Mouse (Mus musculus): ENCODE results near the gene Gm14698. TPM values are rescaled to one million over a fixed set of nuclear protein-coding genes. Genes with fewer than 3 reads are reported as not detected.

Gm14698 gene
- 0.74 TPM for polyA plus RNA-seq (2017; shearing (Covaris generic))

DNA sequence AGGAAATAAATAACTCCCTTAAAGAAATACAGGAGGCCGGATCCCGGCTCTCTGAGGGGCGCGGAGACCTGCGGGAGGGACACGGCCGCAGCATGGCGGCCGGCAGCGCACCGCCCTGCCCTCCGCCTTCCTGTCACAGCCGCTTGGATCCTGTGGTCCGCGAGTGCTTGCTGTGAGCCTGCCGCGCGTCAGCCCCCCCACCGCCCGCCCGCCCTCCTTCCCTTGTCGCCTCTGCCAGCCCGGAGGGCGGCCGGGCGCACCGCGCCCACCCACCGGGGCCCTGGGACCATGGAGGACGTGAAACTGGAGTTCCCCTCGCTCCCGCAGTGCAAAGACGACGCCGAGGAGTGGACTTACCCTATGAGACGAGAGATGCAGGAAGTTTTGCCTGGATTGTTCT lies at the start of gene Gm14698:
Gene Gm14698 (plus strand): TSS at position 35 of the 400 bp plus-strand sequence.

Other genes starting within 250 kb of the Gm14698 start
- 76.4 TPM for gene Fmr1, start 142.6 kb upstream of the Gm14698 start, polyA plus RNA-seq (2017; shearing (Covaris generic))
- not detected for gene Fmr1nb, start 59.3 kb upstream of the Gm14698 start, polyA plus RNA-seq (2017; shearing (Covaris generic))
- not detected for gene Gm6812, start 72.0 kb downstream of the Gm14698 start, polyA plus RNA-seq (2017; shearing (Covaris generic))